Mouse (Mus musculus) lung, adult 2 months (tissue): ENCODE measurements around the gene Ide.

Experiments used
- CTCF ChIP-seq: fragments of 200-500 bp; IDR thresholded peaks from 2 replicates; pipeline ENCODE4 v1.5.1; 2011; ENCODE audit warnings: mild to moderate bottlenecking, low read length, control low read depth; ENCODE audit not compliant: insufficient read depth
- POLR2A ChIP-seq: fragments of 200-500 bp; IDR thresholded peaks from 2 replicates; pipeline ENCODE4 v1.6.1; 2011; ENCODE audit warnings: low read depth, mild to moderate bottlenecking, control low read depth, low read length, borderline replicate concordance; ENCODE audit errors: extremely low read depth

- TF ChIP-seq CTCF (no peak), POLR2A (no peak)
Observed at GRCm38 (mm10) chr19:37368990-37369389, 31.3 kb upstream of the Ide start.
